Mouse (Mus musculus) frontal cortex, adult 2 months (tissue): ENCODE data around the gene Nt5c1a. TPM values are rescaled to one million over a fixed set of nuclear protein-coding genes. Genes with fewer than 3 reads are reported as not detected.
A peak's percentile ranks its signal among the peaks of the same experiment; 100 is the strongest.

ENCODE experiments used
- DNase-seq, 2 experiments: peaks; one replicate each; pipeline ENCODE4 v3.0.0; 2022; ENCODE audit warnings: low spot score in 1 of 2; ENCODE audit errors: extremely low spot score in 1 of 2
- polyA plus RNA-seq: library from polyadenylated mRNA; depleted of rRNA; stranded (reverse); fragments of >200 nt; gene quantifications from 2 replicates; pipeline ENCODE4 v1.2.3, GENCODE M21; 2012; rRNA removed

The Nt5c1a gene
- polyA plus RNA-seq, 1 experiment = 3.8 TPM

DNA sequence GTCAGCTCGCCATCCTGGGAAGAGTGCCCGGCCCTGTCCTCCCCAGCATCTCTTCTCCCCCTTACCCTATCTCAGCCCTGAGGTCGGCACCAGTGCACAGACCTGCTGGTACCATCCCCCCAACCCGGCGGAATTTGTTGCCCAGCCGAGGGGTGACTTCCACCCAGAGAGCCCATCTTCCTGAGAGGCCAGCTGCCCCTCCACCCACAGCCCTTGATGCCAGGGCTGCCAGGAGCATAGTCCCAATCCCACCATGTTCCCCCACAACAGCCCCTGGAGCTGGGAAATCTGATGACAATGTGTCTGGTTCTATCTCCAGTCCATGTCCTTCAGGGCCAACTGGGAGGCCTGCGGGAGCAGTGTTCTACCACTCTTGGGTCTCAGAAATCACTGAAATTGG is 44.9 kb downstream of the Nt5c1a start:
- no peak for DNase-seq

DNA sequence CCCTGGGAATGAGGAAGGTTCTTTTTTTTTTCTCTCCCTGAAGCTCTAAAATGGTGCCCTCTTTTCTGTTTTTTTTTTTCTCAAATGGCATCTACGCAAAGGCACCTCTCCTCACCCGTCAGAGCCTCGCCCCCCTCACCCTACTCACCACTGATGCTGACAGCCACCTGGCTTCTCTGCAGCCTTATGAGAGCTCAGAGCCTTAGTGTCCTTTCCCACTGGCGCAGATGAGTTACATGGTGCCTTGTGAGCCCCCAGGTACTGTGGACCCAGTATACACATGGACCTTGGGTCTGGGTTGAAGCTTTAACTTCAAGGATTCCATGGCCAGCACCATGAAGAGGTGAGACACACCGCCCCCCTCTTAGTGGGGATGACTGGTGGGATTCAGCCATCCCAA is 45.3 kb downstream of the Nt5c1a start:
- DNase-seq = no peak

DNA sequence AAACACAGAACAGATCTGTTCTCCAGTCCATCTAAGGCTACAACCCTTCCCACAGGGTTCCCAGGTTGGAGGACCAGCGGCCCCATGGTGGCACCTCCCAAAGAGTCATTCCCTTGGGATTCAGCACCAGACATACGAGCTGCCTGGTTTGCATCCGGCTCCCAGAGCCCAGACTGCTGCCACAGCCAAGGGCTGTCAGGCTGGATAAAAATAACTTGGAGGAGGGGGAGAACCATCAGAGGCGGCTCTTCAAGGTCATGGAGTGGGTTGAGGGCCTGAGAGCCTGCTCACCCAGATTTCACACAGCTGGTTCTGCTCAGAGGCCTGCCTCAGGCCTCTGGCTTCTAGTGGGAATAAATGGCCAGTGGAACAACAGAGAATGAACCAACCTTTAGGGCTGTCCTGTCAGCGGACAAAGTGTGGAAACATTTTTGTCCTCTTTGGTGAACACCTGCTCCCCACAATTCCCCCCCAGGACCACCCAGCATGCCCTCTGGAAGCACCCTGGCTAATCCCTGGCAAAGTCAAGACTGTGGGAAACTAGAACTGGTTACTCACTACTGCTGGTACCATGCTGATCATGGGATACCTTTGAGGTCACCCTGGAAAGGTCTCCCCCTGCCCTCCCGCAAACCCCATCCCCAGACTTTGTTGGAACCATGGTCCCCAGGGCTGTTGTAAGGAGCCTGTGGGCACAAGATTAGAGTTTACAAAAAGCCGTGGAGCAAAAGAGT is 46.0 kb downstream of the Nt5c1a start:
- no peak for DNase-seq

DNA sequence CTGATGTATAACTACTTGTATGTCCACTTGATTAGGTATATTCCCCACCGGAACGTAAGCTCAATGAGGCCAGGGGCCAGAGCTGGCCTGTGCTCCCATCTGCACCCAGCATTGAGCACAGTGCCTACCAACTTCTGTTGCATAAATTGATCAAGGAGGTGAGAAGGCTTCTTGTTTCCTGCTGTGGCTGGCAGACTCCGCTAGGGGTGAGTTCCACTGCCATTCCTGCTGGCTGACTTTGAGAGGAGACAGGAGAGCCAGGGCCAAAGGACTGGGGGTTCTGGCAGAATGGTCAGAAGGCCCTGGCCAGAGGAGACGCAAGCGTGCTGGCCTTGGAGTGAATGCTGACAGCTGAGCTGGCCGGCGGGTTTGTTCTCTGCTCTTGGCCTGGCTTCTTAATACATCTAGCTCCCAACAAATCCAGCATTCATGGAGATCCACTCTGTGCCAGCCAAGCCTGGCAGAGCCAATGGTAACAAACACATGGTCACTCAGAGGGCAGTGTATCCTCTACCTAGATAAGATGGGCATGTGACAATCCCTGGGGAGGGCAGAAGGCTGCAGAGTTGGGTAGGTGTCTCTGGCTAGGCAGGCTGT is 47.8 kb downstream of the Nt5c1a start:
- peak; percentile 68 to 72 for DNase-seq

DNA sequence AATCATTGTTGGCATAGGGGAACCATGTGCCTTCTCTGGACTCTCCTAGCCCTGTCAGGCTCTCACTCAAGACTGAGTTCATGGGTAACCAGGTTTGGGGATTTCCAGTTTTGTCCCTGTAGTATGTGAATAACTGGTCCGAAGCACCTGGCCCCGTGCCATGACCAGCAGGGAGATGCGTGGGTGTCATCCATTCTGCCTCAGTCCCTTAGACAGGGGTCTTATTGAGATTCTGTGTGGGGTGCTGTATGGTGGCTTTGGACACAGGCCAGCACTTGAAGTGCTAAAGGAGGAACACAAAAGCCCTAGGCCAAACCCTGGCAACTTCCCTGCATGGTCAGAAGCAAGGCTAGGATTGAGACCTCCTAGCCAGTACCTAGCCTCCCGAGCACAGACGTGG is 50.9 kb downstream of the Nt5c1a start:
- no peak for DNase-seq

DNA sequence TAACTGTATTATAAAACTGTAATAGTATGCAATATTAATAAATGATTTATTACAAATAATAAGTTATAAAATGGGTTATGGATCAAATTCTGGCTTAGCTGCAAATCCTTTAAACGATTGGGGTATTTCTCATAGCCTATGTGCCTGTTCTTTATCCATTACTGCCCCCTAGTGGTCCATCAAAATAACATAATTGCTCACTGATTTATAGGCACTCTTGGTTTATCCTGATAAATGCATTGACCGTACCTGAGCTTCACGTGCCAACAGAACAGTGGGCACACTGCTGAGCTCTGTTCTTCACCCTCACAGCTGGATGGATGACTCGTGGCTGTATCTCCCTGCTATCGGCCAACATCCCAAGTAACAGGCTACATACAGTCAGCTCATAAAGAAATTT is 53.3 kb downstream of the Nt5c1a start:
- DNase-seq = peak in 1 of 2 experiments; percentile 86

DNA sequence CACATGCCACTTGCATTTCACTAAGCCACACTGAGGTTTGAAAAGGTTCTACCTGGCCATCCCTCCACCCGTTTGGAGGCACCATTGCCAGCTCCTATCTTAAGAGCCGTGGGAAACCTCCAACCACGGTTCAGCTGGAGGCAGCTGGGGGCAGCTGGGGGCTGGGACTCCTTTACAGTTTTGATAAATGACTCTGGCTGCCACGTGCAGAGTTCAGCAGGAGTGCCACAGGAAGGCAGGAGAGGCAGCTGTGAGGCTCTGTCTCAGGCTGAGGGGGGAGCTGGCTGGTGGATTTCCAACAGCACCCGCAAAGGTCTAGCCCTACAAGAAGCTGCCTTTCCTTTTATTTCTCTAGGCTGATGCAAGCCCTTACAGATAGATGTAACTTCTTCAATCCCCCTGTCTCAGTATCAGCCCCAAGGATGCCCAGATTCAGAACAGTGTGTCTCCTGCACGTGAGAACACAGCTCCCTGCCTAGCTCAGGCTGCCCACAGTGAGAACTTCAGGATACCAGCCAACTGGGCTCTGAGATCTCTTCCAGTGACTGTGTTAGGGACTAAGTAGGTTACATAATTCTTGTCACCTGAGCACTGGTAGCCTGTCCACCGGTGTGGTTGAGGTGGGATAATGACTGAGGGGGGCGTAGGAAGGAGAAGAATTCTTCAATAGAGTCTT is 58.9 kb downstream of the Nt5c1a start:
- DNase-seq = no peak

DNA sequence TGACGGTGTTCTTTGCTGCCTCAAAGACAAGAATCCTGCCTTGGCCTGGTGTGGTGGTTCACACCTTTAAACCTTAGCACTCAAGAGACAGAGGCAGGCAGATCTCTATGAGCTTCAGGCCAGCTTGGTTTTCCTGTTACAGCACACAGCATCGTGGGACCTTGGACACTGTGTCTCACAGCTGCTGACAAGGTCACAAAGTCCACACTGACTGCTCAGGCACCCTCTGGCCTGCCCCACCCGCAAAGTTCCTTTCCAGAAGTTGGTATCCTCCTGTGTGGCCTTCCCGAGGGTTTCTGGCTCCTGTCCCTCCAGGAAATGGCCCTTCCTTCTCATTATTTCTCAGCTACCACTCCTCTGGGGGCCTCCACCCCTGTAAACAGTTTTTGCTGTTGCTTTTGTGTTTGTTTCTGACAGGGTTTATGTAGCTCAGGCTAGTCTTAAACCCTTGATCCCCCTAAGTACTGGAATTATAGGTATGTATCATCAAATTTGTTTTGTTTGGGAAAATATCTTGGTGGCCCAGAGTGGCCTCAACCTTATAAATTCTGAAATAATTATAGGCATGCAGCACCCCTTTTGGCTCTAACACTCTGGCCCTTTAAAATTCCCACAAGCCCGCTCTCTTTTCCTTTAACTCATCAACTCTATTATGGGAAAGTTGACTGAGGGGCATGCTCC is 60.6 kb downstream of the Nt5c1a start, which contains the start of gene Pabpc4:
Gene Pabpc4 (plus strand): TSS at position 631 of the 681 bp plus-strand sequence.
- no peak for DNase-seq

Other genes with a start within 250 kb of the Nt5c1a start
- gene Mfsd2a, start 240.3 kb upstream of the Nt5c1a start, polyA plus RNA-seq = 40.7 and 40.8 TPM in 2 replicates
- 10.0 and 12.0 TPM in 2 replicates for gene Mycl, start 205.9 kb upstream of the Nt5c1a start, polyA plus RNA-seq
- 17.7 and 18.2 TPM in 2 replicates for gene Trit1, start 184.9 kb upstream of the Nt5c1a start, polyA plus RNA-seq
- 0.36 TPM in 2 replicates for gene Bmp8b, start 96.3 kb upstream of the Nt5c1a start, polyA plus RNA-seq
- 0.15 and 0.22 TPM in 2 replicates for gene Oxct2b, start 85.2 kb upstream of the Nt5c1a start, polyA plus RNA-seq
- 21.9 and 22.7 TPM in 2 replicates for gene Ppie, start 61.6 kb upstream of the Nt5c1a start, polyA plus RNA-seq
- 523 and 615 TPM in 2 replicates for gene Hpcal4, start 18.3 kb upstream of the Nt5c1a start, polyA plus RNA-seq
- gene Heyl, start 32.1 kb downstream of the Nt5c1a start, polyA plus RNA-seq = 5.9 and 7.1 TPM in 2 replicates
- 39.4 and 40.2 TPM in 2 replicates for gene Pabpc4, start 60.8 kb downstream of the Nt5c1a start, polyA plus RNA-seq
- gene Oxct2a, start 122.1 kb downstream of the Nt5c1a start, polyA plus RNA-seq = 0.06 TPM in 1 of 2 replicates, not detected in the other
- 0.14 and 0.17 TPM in 2 replicates for gene Bmp8a, start 141.7 kb downstream of the Nt5c1a start, polyA plus RNA-seq